Mouse (Mus musculus): ENCODE measurements around the gene Muc16. TPM values are rescaled to one million over a fixed set of nuclear protein-coding genes. Genes with fewer than 3 reads are reported as not detected.

The Muc16 gene
- 2.1 and 2.6 TPM in 2 replicates for polyA plus RNA-seq (2015; fragmentation: Nextera tagmentation; extraction: Ambion mirVana)

GRCm38 (mm10) chr9:18674480-18675154 is at the start of gene Muc16:
Muc16 (minus strand) TSS chr9:18674530.
- H3K4me3 ChIP-seq (ENCODE audit: low read length): no peak within 1 kb of the TSS
- H3K9me3 ChIP-seq (ENCODE audit: control insufficient read depth, low read length): no peaks in the 10 kb centered on the region
- H3K4me2 ChIP-seq (ENCODE audit: low read depth, low read length): no peak within 1 kb of the TSS
- 82% methylated on average over 4 of the region's 4 CpGs for WGBS
- H3K36me3 ChIP-seq (ENCODE audit: control insufficient read depth, insufficient read depth, low read length): no peaks in the 10 kb centered on the region
- no peaks in the 10 kb centered on the region for H3K4me1 ChIP-seq (ENCODE audit: control insufficient read depth, insufficient read depth, low read length)
- H3K27ac ChIP-seq (ENCODE audit: low read length): no peak within 1 kb of the TSS
- H3K9ac ChIP-seq (ENCODE audit: low read depth, low read length): no peak within 1 kb of the TSS
- no peak for ATAC-seq
- no peaks in the 10 kb centered on the region for H3K27me3 ChIP-seq (replicated peaks; ENCODE audit: control insufficient read depth, insufficient read depth, low read length)

- H3K9me3 ChIP-seq (ENCODE audit: control insufficient read depth, low read length): no peaks in the 10 kb centered on the region
- no peaks in the 10 kb centered on the region for H3K27me3 ChIP-seq (replicated peaks; ENCODE audit: control insufficient read depth, insufficient read depth, low read length)
- H3K9ac ChIP-seq (ENCODE audit: low read depth, low read length): no peak overlapping the region
- no peaks in the 10 kb centered on the region for H3K36me3 ChIP-seq (ENCODE audit: control insufficient read depth, insufficient read depth, low read length)
- ATAC-seq: no peak
- H3K4me1 ChIP-seq (ENCODE audit: control insufficient read depth, insufficient read depth, low read length): no peaks in the 10 kb centered on the region; the same call in 1 of the 2 replicates
- no peak overlapping the region for H3K4me3 ChIP-seq (ENCODE audit: low read length)
- H3K4me2 ChIP-seq (ENCODE audit: low read depth, low read length): no peak overlapping the region
- no peak overlapping the region for H3K27ac ChIP-seq (ENCODE audit: low read length)
- 28% methylated on average over 4 of the region's 4 CpGs for WGBS
These were observed 48.4 kb upstream of the Muc16 start for GRCm38 (mm10) chr9:18722712-18723099.

- WGBS: 17% methylated on average over 6 of the region's 6 CpGs
- no peak overlapping the region for H3K4me3 ChIP-seq (ENCODE audit: low read length)
- H3K9ac ChIP-seq (ENCODE audit: low read depth, low read length): no peak overlapping the region
- 0 out of 2 replicates have a peak overlapping the region, but pooled peaks have one; percentile 10 for H3K27ac ChIP-seq (ENCODE audit: low read length)
- ATAC-seq: peak; percentile 82
- H3K36me3 ChIP-seq (ENCODE audit: control insufficient read depth, insufficient read depth, low read length): no peaks in the 10 kb centered on the region
- no peaks in the 10 kb centered on the region for H3K27me3 ChIP-seq (replicated peaks; ENCODE audit: control insufficient read depth, insufficient read depth, low read length)
- H3K9me3 ChIP-seq (ENCODE audit: control insufficient read depth, low read length): no peaks in the 10 kb centered on the region
- no peaks in the 10 kb centered on the region; the same call in 1 of the 2 replicates for H3K4me1 ChIP-seq (ENCODE audit: control insufficient read depth, insufficient read depth, low read length)
- no peak overlapping the region for H3K4me2 ChIP-seq (ENCODE audit: low read depth, low read length)
These were observed 47.8 kb upstream of the Muc16 start for GRCm38 (mm10) chr9:18721931-18722711.

- Histone ChIP-seq H3K9me3 (ENCODE audit: control insufficient read depth, low read length) (no peaks in the 10 kb centered on the region), H3K4me1 (ENCODE audit: control insufficient read depth, insufficient read depth, low read length) (no peaks in the 10 kb centered on the region; the same call in 1 of the 2 replicates), H3K27me3 (replicated peaks; ENCODE audit: control insufficient read depth, insufficient read depth, low read length) (no peaks in the 10 kb centered on the region), H3K4me2 (ENCODE audit: low read depth, low read length) (no peak overlapping the region), H3K9ac (ENCODE audit: low read depth, low read length) (no peak overlapping the region), H3K36me3 (ENCODE audit: control insufficient read depth, insufficient read depth, low read length) (no peaks in the 10 kb centered on the region), H3K27ac (ENCODE audit: low read length) (no peak overlapping the region), H3K4me3 (ENCODE audit: low read length) (no peak overlapping the region)
- 44% methylated on average over 2 of the region's 2 CpGs for WGBS
- ATAC-seq: no peak
These were observed 46.7 kb upstream of the Muc16 start for GRCm38 (mm10) chr9:18721011-18721410.

- Histone ChIP-seq H3K27me3 (replicated peaks; ENCODE audit: control insufficient read depth, insufficient read depth, low read length) (no peaks in the 10 kb centered on the region), H3K36me3 (ENCODE audit: control insufficient read depth, insufficient read depth, low read length) (no peaks in the 10 kb centered on the region), H3K4me1 (ENCODE audit: control insufficient read depth, insufficient read depth, low read length) (no peaks in the 10 kb centered on the region), H3K27ac (ENCODE audit: low read length) (no peak overlapping the region), H3K9ac (ENCODE audit: low read depth, low read length) (no peak overlapping the region), H3K4me3 (ENCODE audit: low read length) (no peak overlapping the region), H3K9me3 (ENCODE audit: control insufficient read depth, low read length) (no peaks in the 10 kb centered on the region), H3K4me2 (ENCODE audit: low read depth, low read length) (no peak overlapping the region)
- ATAC-seq: no peak
These were observed 31.3 kb upstream of the Muc16 start for GRCm38 (mm10) chr9:18705628-18706027.

- Histone ChIP-seq H3K9ac (ENCODE audit: low read depth, low read length) (no peak overlapping the region), H3K27ac (ENCODE audit: low read length) (no peak overlapping the region), H3K4me1 (ENCODE audit: control insufficient read depth, insufficient read depth, low read length) (no peaks in the 10 kb centered on the region), H3K4me3 (ENCODE audit: low read length) (no peak overlapping the region), H3K36me3 (ENCODE audit: control insufficient read depth, insufficient read depth, low read length) (no peaks in the 10 kb centered on the region), H3K9me3 (ENCODE audit: control insufficient read depth, low read length) (no peaks in the 10 kb centered on the region), H3K27me3 (replicated peaks; ENCODE audit: control insufficient read depth, insufficient read depth, low read length) (no peaks in the 10 kb centered on the region), H3K4me2 (ENCODE audit: low read depth, low read length) (no peak overlapping the region)
- no peak for ATAC-seq
- WGBS: 56% methylated on average over 2 of the region's 2 CpGs
These were observed 76.0 kb downstream of the Muc16 start for GRCm38 (mm10) chr9:18598366-18598765.

GRCm38 (mm10) chr9:18508098-18508497 is 166.2 kb downstream of the Muc16 start:
- 68% methylated on average over 2 of the region's 2 CpGs for WGBS
- no peak overlapping the region for H3K27ac ChIP-seq (ENCODE audit: low read length)
- no peaks in the 10 kb centered on the region for H3K36me3 ChIP-seq (ENCODE audit: control insufficient read depth, insufficient read depth, low read length)
- H3K9ac ChIP-seq (ENCODE audit: low read depth, low read length): no peak overlapping the region
- no peak overlapping the region for H3K4me3 ChIP-seq (ENCODE audit: low read length)
- no peak for ATAC-seq
- H3K27me3 ChIP-seq (replicated peaks; ENCODE audit: control insufficient read depth, insufficient read depth, low read length): no peaks in the 10 kb centered on the region
- H3K4me1 ChIP-seq (ENCODE audit: control insufficient read depth, insufficient read depth, low read length): no peaks in the 10 kb centered on the region
- no peak overlapping the region for H3K4me2 ChIP-seq (ENCODE audit: low read depth, low read length)
- H3K9me3 ChIP-seq (ENCODE audit: control insufficient read depth, low read length): no peaks in the 10 kb centered on the region

- no peak for ATAC-seq
- Histone ChIP-seq H3K4me2 (ENCODE audit: low read depth, low read length) (no peak within 1 kb of the TSS), H3K4me1 (ENCODE audit: control insufficient read depth, insufficient read depth, low read length) (no peaks in the 10 kb centered on the region; the same call in 1 of the 2 replicates), H3K27me3 (replicated peaks; ENCODE audit: control insufficient read depth, insufficient read depth, low read length) (no peaks in the 10 kb centered on the region), H3K9ac (ENCODE audit: low read depth, low read length) (no peak within 1 kb of the TSS), H3K27ac (ENCODE audit: low read length) (no peak within 1 kb of the TSS), H3K9me3 (ENCODE audit: control insufficient read depth, low read length) (no peaks in the 10 kb centered on the region), H3K4me3 (ENCODE audit: low read length) (no peak within 1 kb of the TSS), H3K36me3 (ENCODE audit: control insufficient read depth, insufficient read depth, low read length) (no peaks in the 10 kb centered on the region)
- WGBS: 82% methylated on average over 3 of the region's 3 CpGs
These were observed 196.2 kb downstream of the Muc16 start, which contains the start of the genes Zfp558 and Mbd3l1 for GRCm38 (mm10) chr9:18478168-18478567. Zfp558 (minus strand) TSS chr9:18478268. Mbd3l1 (plus strand) TSS chr9:18478359.

GRCm38 (mm10) chr9:18473324-18474128 is 200.8 kb downstream of the Muc16 start:
- Histone ChIP-seq H3K36me3 (ENCODE audit: control insufficient read depth, insufficient read depth, low read length) (no peaks in the 10 kb centered on the region), H3K4me3 (ENCODE audit: low read length) (peak overlapping the region; percentile 59), H3K27me3 (replicated peaks; ENCODE audit: control insufficient read depth, insufficient read depth, low read length) (no peaks in the 10 kb centered on the region), H3K4me2 (ENCODE audit: low read depth, low read length) (peak overlapping the region; percentile 74), H3K9me3 (ENCODE audit: control insufficient read depth, low read length) (no peaks in the 10 kb centered on the region), H3K4me1 (ENCODE audit: control insufficient read depth, insufficient read depth, low read length) (peaks cover 5% of the 10 kb centered on the region; the same call in 1 of the 2 replicates), H3K9ac (ENCODE audit: low read depth, low read length) (peak overlapping the region; percentile 63), H3K27ac (ENCODE audit: low read length) (peak overlapping the region; percentile 67)
- ATAC-seq: peak; percentile 99
- 3% methylated on average over 39 of the region's 39 CpGs for WGBS

All from intestine, embryonic 16.5 days (tissue).